Mouse (Mus musculus): ENCODE results near the gene Cs.

Cs gene

GRCm38 (mm10) chr10:128372989-128373748 is 35.6 kb downstream of the Cs start:
- DNase-seq (ENCODE audit: low read depth, low spot score), result no peak

- no peak for DNase-seq (ENCODE audit: low read depth, low spot score)
These were observed 36.9 kb downstream of the Cs start for GRCm38 (mm10) chr10:128374393-128374792.

- no peak for DNase-seq (ENCODE audit: low read depth, low spot score)
These were observed 38.5 kb downstream of the Cs start for GRCm38 (mm10) chr10:128376099-128376454.

- peak; percentile 75 for DNase-seq (ENCODE audit: low read depth, low spot score)
These were observed 39.1 kb downstream of the Cs start, which contains the start of gene Ankrd52 for GRCm38 (mm10) chr10:128376455-128377211. TSS of gene Ankrd52 (plus strand) at chr10:128377115.

DNA sequence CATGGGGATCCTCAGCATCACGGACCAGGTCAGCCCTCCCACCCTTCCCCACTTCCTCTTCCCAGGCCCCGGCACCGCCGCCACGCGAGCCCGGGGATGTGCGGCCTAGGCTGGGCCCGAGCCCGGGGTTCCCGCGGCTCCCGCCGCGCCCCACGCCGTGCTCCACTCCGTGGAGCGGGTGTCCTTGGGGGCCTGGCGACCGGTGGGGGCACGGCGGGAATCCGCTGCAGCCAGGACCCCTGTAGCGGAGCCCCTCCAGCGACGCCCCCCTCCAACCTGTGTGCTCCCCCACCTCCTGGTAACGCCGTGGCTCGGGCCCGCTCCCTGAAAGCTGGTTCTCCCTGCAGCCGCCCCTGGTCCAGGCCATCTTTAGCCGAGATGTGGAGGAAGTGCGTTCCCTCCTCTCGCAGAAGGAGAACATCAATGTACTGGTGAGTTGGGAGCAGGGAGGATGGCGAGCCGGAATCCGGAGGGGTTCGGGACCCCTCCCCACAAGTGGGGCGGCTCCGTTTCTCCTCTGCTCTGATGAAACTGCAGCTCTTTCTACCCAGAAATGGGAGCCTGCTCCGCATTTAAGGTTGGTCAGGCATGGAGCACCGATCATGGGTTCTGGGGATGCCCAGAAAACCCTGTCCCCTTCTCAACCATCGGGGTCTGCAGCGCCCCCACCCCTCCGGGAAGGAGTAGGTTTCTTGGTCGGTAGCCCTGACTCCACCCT is 39.8 kb downstream of the Cs start:
- DNase-seq (ENCODE audit: low read depth, low spot score), result no peak

DNA sequence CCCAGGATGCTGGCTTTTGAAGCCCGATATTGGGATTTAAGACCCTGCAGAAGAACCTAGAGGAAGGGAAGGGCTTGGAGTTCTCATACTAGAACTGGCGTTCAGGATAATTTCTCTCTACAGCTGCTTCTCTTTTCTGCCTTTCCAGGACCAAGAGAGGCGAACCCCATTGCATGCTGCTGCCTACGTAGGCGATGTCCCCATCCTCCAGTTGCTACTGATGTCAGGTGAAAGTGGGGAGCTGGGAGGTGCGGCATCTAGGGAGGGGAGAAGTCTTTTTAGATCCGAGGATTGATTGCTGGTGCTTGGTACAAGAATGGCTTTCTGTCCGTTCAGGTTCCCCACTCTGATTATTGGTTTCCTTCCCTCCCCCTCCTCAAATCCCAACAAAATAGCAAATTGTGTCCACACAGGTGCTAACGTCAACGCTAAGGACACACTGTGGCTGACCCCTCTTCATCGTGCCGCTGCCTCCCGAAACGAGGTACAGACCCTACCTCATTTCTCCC is 40.5 kb downstream of the Cs start:
- no peak for DNase-seq (ENCODE audit: low read depth, low spot score)

GRCm38 (mm10) chr10:128378462-128378861 is 40.9 kb downstream of the Cs start:
- no peak for DNase-seq (ENCODE audit: low read depth, low spot score)

DNA sequence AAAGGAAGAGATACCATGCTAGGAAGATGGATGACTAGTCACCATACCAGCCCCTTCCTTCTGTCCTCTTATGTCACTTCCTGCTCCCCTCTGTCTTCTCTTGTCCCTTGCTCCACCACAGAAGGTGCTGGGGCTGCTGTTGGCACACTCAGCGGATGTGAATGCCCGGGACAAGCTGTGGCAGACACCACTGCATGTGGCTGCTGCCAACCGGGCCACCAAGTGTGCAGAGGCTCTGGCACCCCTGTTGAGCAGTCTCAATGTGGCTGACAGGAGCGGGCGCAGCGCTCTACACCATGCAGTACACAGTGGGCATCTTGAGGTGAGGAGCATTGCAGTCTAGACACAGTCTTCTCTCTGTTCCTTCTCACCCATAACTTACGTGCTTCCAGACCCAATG is 41.7 kb downstream of the Cs start:
- DNase-seq (ENCODE audit: low read depth, low spot score), result no peak

DNA sequence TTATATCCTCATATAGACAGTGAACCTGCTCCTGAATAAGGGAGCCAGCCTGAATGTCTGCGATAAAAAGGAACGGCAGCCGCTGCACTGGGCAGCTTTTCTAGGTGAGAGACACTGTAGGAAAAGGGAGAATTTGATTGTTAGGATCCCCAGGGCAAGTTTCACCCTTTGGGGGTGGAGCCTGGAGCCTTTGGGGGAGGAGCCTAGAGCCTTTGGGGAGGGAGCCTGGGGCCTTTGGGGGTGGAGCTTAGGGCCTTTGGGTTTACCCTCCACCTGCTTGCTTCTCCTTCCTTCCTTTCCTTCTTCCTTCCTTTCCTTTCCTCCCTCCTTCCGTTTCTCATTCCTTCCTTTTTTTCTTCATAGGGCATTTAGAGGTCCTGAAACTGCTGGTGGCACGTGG is 43.0 kb downstream of the Cs start:
- peak; percentile 28 for DNase-seq (ENCODE audit: low read depth, low spot score)

- no peak for DNase-seq (ENCODE audit: low read depth, low spot score)
These were observed 44.9 kb downstream of the Cs start for GRCm38 (mm10) chr10:128382482-128382881.

- DNase-seq (ENCODE audit: low read depth, low spot score), result no peak
These were observed 48.4 kb downstream of the Cs start for GRCm38 (mm10) chr10:128385902-128386301.

DNA sequence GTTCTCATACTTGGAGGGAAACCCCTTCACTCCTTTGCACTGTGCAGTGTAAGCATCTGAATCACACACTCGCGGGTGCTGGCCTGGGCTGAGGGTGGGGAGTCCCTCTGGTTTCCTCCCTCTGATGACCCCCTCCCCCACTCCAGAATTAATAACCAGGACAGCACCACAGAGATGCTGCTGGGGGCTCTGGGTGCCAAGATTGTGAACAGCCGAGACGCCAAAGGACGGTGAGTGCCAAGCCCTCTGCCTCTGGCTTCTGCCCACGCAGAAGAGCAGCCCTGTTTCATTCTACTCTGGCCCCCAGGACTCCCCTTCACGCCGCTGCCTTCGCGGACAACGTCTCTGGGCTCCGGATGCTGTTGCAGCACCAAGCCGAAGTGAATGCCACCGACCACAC is 51.4 kb downstream of the Cs start:
- no peak for DNase-seq (ENCODE audit: low read depth, low spot score)

- no peak for DNase-seq (ENCODE audit: low read depth, low spot score)
These were observed 52.0 kb downstream of the Cs start for GRCm38 (mm10) chr10:128389570-128389969.

DNA sequence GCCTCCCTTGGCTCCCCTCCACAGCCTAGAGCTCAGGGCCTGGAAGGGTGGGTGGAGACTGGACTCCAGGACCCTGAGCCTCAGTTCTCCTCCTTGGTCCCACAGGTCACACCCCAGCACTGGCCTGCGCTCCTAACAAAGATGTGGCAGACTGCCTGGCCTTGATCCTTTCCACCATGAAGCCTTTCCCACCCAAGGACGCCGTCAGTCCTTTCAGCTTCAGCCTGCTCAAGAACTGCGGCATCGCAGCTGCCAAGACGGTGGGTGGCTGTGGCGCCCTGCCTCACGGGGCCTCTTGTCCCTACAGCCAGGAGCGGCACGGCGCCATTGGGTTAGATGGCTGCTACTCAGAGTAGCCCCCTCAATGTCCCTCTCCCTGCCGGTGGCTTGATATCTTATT is 52.8 kb downstream of the Cs start:
- DNase-seq (ENCODE audit: low read depth, low spot score), result no peak

GRCm38 (mm10) chr10:128391850-128392249 is 54.3 kb downstream of the Cs start:
- no peak for DNase-seq (ENCODE audit: low read depth, low spot score)

GRCm38 (mm10) chr10:128396017-128396673 is 58.6 kb downstream of the Cs start:
- DNase-seq (ENCODE audit: low read depth, low spot score), result no peak

DNA sequence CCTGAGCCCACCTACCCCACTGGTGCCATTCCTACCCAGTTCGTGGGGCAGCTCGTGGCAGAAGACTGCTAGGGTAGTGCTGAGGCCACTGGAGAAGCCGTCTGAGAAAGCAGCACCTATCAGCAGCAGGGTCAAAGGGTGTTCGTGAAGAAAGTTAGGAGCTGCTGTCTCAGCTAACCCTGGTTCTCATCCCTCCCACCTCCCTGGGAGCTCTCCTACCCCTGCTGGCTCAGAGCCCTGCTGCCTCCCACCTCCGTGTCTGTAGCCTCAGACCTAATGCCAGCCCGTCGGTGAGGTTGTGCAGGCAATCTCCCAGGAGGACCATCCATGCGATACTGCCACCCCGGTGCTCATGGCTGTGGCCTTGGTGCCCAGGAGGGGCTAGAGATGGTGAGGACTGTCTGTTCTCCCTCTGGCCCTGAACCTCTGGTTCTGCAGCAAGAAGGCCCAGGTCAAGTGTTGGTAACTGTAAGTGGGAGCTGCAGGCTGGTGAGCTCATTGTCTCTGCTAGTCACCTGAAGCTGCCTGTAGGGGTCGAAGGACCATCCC is 59.3 kb downstream of the Cs start:
- no peak for DNase-seq (ENCODE audit: low read depth, low spot score)

DNA sequence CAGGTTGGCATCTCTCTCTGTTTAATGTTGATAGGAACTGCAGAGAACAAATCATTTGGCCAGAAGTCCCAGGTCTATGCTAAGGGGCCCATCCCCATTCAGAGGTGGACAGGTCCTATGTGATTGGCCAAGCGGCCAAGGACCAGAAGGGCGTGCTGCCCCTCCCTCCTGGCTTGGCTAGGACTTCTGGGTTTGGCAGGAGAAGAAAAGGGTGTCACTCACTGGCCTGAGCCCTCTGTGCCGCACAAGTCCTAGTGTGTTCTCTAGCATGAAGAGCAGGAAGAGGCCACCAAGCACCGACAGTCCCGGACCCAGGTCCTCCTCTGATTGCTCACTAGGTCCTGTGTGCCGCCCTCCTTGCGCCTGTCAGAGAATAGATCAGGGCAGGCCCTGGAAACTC is 59.9 kb downstream of the Cs start:
- no peak for DNase-seq (ENCODE audit: low read depth, low spot score)

GRCm38 (mm10) chr10:128400338-128400737 is 62.8 kb downstream of the Cs start:
- DNase-seq (ENCODE audit: low read depth, low spot score), result no peak

- no peak for DNase-seq (ENCODE audit: low read depth, low spot score)
These were observed 63.5 kb downstream of the Cs start, which contains the start of gene Slc39a5 for GRCm38 (mm10) chr10:128401056-128401455. TSS of gene Slc39a5 (minus strand) at chr10:128401229.

- no peak for DNase-seq (ENCODE audit: low read depth, low spot score)
These were observed 64.1 kb downstream of the Cs start for GRCm38 (mm10) chr10:128401638-128402037.
